Mouse (Mus musculus): ENCODE data around the gene Abat. TPM values are rescaled to one million over a fixed set of nuclear protein-coding genes. Genes with fewer than 3 reads are reported as not detected.
A peak's percentile ranks its signal among the peaks of the same experiment; 100 is the strongest.

The Abat gene
- polyA plus RNA-seq, 1 experiment from 2014 or later: 46.2 TPM

- H3K36me3 ChIP-seq (ENCODE audit: control insufficient read depth, insufficient read depth): no peaks in the 10 kb centered on the region
- WGBS (ENCODE audit: insufficient replicate concordance): 70% methylated on average over 16 of the region's 16 CpGs
- H3K4me3 ChIP-seq (ENCODE audit: low read depth, low read length): no peak overlapping the region
- no peaks in the 10 kb centered on the region for H3K27me3 ChIP-seq (ENCODE audit: control insufficient read depth, insufficient read depth, low read depth, low read length)
- H3K4me1 ChIP-seq (ENCODE audit: control insufficient read depth, low read depth, low read length): no peaks in the 10 kb centered on the region; the same call in 1 of the 2 replicates
- no peak overlapping the region for H3K4me2 ChIP-seq (ENCODE audit: low read depth, low read length)
- ATAC-seq (ENCODE audit: low read depth): no peak
- H3K9me3 ChIP-seq (replicated peaks; ENCODE audit: control insufficient read depth, low read length): no peaks in the 10 kb centered on the region
- no peak overlapping the region for H3K27ac ChIP-seq (ENCODE audit: low read length)
- H3K9ac ChIP-seq (ENCODE audit: low read depth, low read length): no peak overlapping the region
Measured at GRCm38 (mm10) chr16:8620315-8621115, 107.3 kb downstream of the Abat start.

GRCm38 (mm10) chr16:8630419-8630818 is 117.2 kb downstream of the Abat start:
- Histone ChIP-seq H3K4me3 (ENCODE audit: low read depth, low read length) (no peak overlapping the region), H3K27me3 (ENCODE audit: control insufficient read depth, insufficient read depth, low read depth, low read length) (no peaks in the 10 kb centered on the region), H3K4me2 (ENCODE audit: low read depth, low read length) (no peak overlapping the region), H3K9ac (ENCODE audit: low read depth, low read length) (no peak overlapping the region), H3K9me3 (replicated peaks; ENCODE audit: control insufficient read depth, low read length) (no peaks in the 10 kb centered on the region), H3K36me3 (ENCODE audit: control insufficient read depth, insufficient read depth) (peaks cover 5% of the 10 kb centered on the region), H3K27ac (ENCODE audit: low read length) (no peak overlapping the region), H3K4me1 (ENCODE audit: control insufficient read depth, low read depth, low read length) (peaks cover 2% of the 10 kb centered on the region; the same call in 1 of the 2 replicates)
- WGBS (ENCODE audit: insufficient replicate concordance): 58% methylated on average over 2 of the region's 2 CpGs
- ATAC-seq (ENCODE audit: low read depth): no peak

GRCm38 (mm10) chr16:8631428-8631827 is 118.2 kb downstream of the Abat start:
- Histone ChIP-seq H3K4me3 (ENCODE audit: low read depth, low read length) (no peak overlapping the region), H3K9ac (ENCODE audit: low read depth, low read length) (no peak overlapping the region), H3K9me3 (replicated peaks; ENCODE audit: control insufficient read depth, low read length) (no peaks in the 10 kb centered on the region), H3K4me1 (ENCODE audit: control insufficient read depth, low read depth, low read length) (peaks cover 8% of the 10 kb centered on the region), H3K4me2 (ENCODE audit: low read depth, low read length) (no peak overlapping the region), H3K27ac (ENCODE audit: low read length) (no peak overlapping the region), H3K27me3 (ENCODE audit: control insufficient read depth, insufficient read depth, low read depth, low read length) (no peaks in the 10 kb centered on the region), H3K36me3 (ENCODE audit: control insufficient read depth, insufficient read depth) (peaks cover 8% of the 10 kb centered on the region)
- 48% methylated on average over 5 of the region's 5 CpGs for WGBS (ENCODE audit: insufficient replicate concordance)
- no peak for ATAC-seq (ENCODE audit: low read depth)

GRCm38 (mm10) chr16:8636867-8637216 is 123.6 kb downstream of the Abat start:
- no peaks in the 10 kb centered on the region for H3K27me3 ChIP-seq (ENCODE audit: control insufficient read depth, insufficient read depth, low read depth, low read length)
- H3K4me3 ChIP-seq (ENCODE audit: low read depth, low read length): peak overlapping the region; percentile 81
- WGBS (ENCODE audit: insufficient replicate concordance): 0% methylated on average over 13 of the region's 13 CpGs
- H3K9ac ChIP-seq (ENCODE audit: low read depth, low read length): peak overlapping the region; percentile 95
- no peaks in the 10 kb centered on the region for H3K9me3 ChIP-seq (replicated peaks; ENCODE audit: control insufficient read depth, low read length)
- peaks cover 34% of the 10 kb centered on the region for H3K4me1 ChIP-seq (ENCODE audit: control insufficient read depth, low read depth, low read length)
- H3K36me3 ChIP-seq (ENCODE audit: control insufficient read depth, insufficient read depth): peaks cover 8% of the 10 kb centered on the region
- ATAC-seq (ENCODE audit: low read depth): peak; percentile 8
- peak overlapping the region; percentile 95 for H3K27ac ChIP-seq (ENCODE audit: low read length)
- H3K4me2 ChIP-seq (ENCODE audit: low read depth, low read length): peak overlapping the region; percentile 79

DNA sequence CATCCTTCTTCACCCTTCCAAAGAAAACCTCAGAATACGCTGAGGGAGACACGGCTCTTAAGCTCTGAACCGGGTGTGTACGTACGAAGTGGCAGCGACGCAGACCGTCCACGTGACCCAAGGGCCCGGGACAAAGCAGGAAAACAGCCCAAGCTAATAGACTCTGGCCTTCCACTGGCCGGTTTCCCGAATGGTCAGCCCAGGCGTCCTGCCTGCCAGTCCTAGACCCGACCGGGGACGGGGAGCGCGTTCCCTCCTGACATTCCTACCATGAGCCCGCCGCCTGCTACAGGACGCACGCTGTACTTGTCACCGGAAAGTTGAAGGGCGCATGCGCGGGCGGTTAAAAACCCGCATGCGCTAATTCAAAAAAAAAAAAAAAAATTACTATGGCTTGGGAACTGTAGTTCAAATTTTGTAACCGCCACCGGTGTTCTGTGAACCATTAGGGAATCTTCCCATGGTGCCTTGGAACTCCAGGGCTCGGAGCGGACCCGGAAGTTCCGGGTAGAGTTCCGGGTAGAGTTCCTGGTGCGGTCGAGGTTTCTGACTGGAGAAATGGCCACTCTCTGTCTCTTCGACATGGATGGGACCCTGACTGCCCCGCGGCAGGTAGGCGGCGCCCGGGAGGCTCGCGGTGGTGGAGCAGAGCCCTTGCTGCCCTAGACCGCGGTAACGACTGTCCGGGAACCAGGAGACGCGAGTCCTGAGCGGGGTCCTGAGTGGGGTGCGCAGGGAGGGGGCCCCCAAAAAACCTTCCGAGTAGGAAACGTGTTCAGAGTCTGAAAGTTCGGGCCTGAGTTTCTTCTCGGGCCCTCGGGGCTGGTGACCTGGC is 124.2 kb downstream of the Abat start, which contains the start of the genes Pmm2 and Tmem186:
Gene Pmm2 (plus strand): TSS at position 458 of the 835 bp plus-strand sequence.
Gene Tmem186 (minus strand): TSS at position 496 of the 835 bp plus-strand sequence.
- ATAC-seq (ENCODE audit: low read depth): peak; percentile 85
- Histone ChIP-seq H3K36me3 (ENCODE audit: control insufficient read depth, insufficient read depth) (peaks cover 8% of the 10 kb centered on the region), H3K4me2 (ENCODE audit: low read depth, low read length) (peak within 1 kb of the TSS; percentile 79), H3K9ac (ENCODE audit: low read depth, low read length) (peak within 1 kb of the TSS; percentile 95), H3K27ac (ENCODE audit: low read length) (peak within 1 kb of the TSS; percentile 95), H3K9me3 (replicated peaks; ENCODE audit: control insufficient read depth, low read length) (no peaks in the 10 kb centered on the region), H3K27me3 (ENCODE audit: control insufficient read depth, insufficient read depth, low read depth, low read length) (no peaks in the 10 kb centered on the region), H3K4me1 (ENCODE audit: control insufficient read depth, low read depth, low read length) (peaks cover 34% of the 10 kb centered on the region), H3K4me3 (ENCODE audit: low read depth, low read length) (peak within 1 kb of the TSS; percentile 81)
- under 1% methylated on average over 59 of the region's 59 CpGs for WGBS (ENCODE audit: insufficient replicate concordance)

DNA sequence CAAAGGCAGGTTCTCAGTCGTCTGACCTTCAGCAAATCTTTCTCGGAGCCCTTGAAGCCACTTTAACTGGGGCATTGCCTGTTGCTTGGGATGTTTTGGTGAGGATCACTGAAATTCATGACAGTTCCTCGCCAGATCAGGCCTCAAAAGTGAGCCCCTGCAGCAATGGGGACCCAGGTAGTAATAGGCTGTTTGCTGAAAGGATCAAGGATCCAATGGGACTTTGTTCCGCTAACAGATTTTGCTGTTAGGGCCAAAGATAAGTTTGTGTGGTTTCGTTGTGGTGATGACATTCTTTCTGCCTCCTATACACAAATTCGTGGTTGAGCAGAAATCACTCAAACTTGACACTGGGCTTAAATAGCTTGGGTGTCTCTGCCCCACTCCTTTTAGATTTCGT is 124.9 kb downstream of the Abat start:
- peaks cover 34% of the 10 kb centered on the region for H3K4me1 ChIP-seq (ENCODE audit: control insufficient read depth, low read depth, low read length)
- peak overlapping the region; percentile 95 for H3K27ac ChIP-seq (ENCODE audit: low read length)
- peaks cover 11% of the 10 kb centered on the region for H3K36me3 ChIP-seq (ENCODE audit: control insufficient read depth, insufficient read depth)
- H3K4me2 ChIP-seq (ENCODE audit: low read depth, low read length): peak overlapping the region; percentile 79
- peak overlapping the region; percentile 95 for H3K9ac ChIP-seq (ENCODE audit: low read depth, low read length)
- no peaks in the 10 kb centered on the region for H3K9me3 ChIP-seq (replicated peaks; ENCODE audit: control insufficient read depth, low read length)
- H3K4me3 ChIP-seq (ENCODE audit: low read depth, low read length): peak overlapping the region; percentile 81
- 13% methylated on average over 7 of the region's 7 CpGs for WGBS (ENCODE audit: insufficient replicate concordance)
- no peak for ATAC-seq (ENCODE audit: low read depth)
- H3K27me3 ChIP-seq (ENCODE audit: control insufficient read depth, insufficient read depth, low read depth, low read length): no peaks in the 10 kb centered on the region

GRCm38 (mm10) chr16:8639466-8640191 is 126.4 kb downstream of the Abat start:
- H3K4me1 ChIP-seq (ENCODE audit: control insufficient read depth, low read depth, low read length): peaks cover 34% of the 10 kb centered on the region
- peak overlapping the region; percentile 1; the same call in 1 of the 2 replicates for H3K4me2 ChIP-seq (ENCODE audit: low read depth, low read length)
- WGBS (ENCODE audit: insufficient replicate concordance): 39% methylated on average over 11 of the region's 11 CpGs
- no peak overlapping the region; the same call in 1 of the 2 replicates for H3K27ac ChIP-seq (ENCODE audit: low read length)
- H3K27me3 ChIP-seq (ENCODE audit: control insufficient read depth, insufficient read depth, low read depth, low read length): no peaks in the 10 kb centered on the region
- H3K9ac ChIP-seq (ENCODE audit: low read depth, low read length): no peak overlapping the region
- H3K36me3 ChIP-seq (ENCODE audit: control insufficient read depth, insufficient read depth): peaks cover 12% of the 10 kb centered on the region
- H3K4me3 ChIP-seq (ENCODE audit: low read depth, low read length): 0 out of 2 replicates have a peak overlapping the region, but pooled peaks have one; percentile 1
- no peak for ATAC-seq (ENCODE audit: low read depth)
- no peaks in the 10 kb centered on the region for H3K9me3 ChIP-seq (replicated peaks; ENCODE audit: control insufficient read depth, low read length)

GRCm38 (mm10) chr16:8643855-8644254 is 130.6 kb downstream of the Abat start:
- peak; percentile 79 for ATAC-seq (ENCODE audit: low read depth)
- Histone ChIP-seq H3K27ac (ENCODE audit: low read length) (0 out of 2 replicates have a peak overlapping the region, but pooled peaks have one; percentile 6), H3K9me3 (replicated peaks; ENCODE audit: control insufficient read depth, low read length) (no peaks in the 10 kb centered on the region), H3K36me3 (ENCODE audit: control insufficient read depth, insufficient read depth) (peaks cover 35% of the 10 kb centered on the region), H3K9ac (ENCODE audit: low read depth, low read length) (no peak overlapping the region), H3K4me3 (ENCODE audit: low read depth, low read length) (no peak overlapping the region), H3K4me2 (ENCODE audit: low read depth, low read length) (no peak overlapping the region), H3K4me1 (ENCODE audit: control insufficient read depth, low read depth, low read length) (peaks cover 18% of the 10 kb centered on the region), H3K27me3 (ENCODE audit: control insufficient read depth, insufficient read depth, low read depth, low read length) (no peaks in the 10 kb centered on the region)
- 65% methylated on average over 2 of the region's 2 CpGs for WGBS (ENCODE audit: insufficient replicate concordance)

All from liver, embryonic 16.5 days (tissue).